Mouse (Mus musculus) embryonic facial prominence, embryonic 11.5 days (tissue): ENCODE measurements around the gene Mob2. TPM values are rescaled to one million over a fixed set of nuclear protein-coding genes. Genes with fewer than 3 reads are reported as not detected.
A peak's percentile ranks its signal among the peaks of the same experiment; 100 is the strongest.

ENCODE experiments used
- ATAC-seq: fragments of 200-750 bp; cut with Nextera tagmentation; replicated peaks from 2 replicates; pipeline ENCODE4 v1.8.0; 2017; ENCODE audit warnings: low read depth; ENCODE audit not compliant: insufficient number of reproducible peaks, low FRiP score, low TSS enrichment
- DNase-seq: peaks from one replicate; pipeline ENCODE4 v3.0.0-alpha.2; 2015; ENCODE audit warnings: low spot score
- H3K27ac ChIP-seq: fragments of 300-500 bp; sonication (generic); replicated peaks from 2 replicates; pipeline ENCODE4 v1.5.1; 2014; ENCODE audit warnings: mild to moderate bottlenecking, low read depth, low read length, control low read depth
- H3K27me3 ChIP-seq: fragments of 300-500 bp; sonication (generic); 2 replicates; pipeline ENCODE4 v1.6.1; 2014; ENCODE audit warnings: mild to moderate bottlenecking, low read length, moderate library complexity, mixed read lengths; ENCODE audit not compliant: control insufficient read depth, insufficient read depth
- H3K36me3 ChIP-seq: fragments of 300-500 bp; sonication (generic); replicated peaks from 2 replicates; pipeline ENCODE4 v1.6.1; 2014; ENCODE audit warnings: low read depth, mild to moderate bottlenecking, low read length, moderate library complexity, mixed read lengths; ENCODE audit not compliant: control insufficient read depth, insufficient read depth
- H3K4me1 ChIP-seq: fragments of 300-500 bp; sonication (generic); 2 replicates; pipeline ENCODE4 v1.6.1; 2014; ENCODE audit warnings: low read length, mixed read lengths; ENCODE audit not compliant: control insufficient read depth, insufficient read depth
- H3K4me2 ChIP-seq: fragments of 300-500 bp; sonication (generic); 2 replicates; pipeline ENCODE4 v1.6.1; 2014; ENCODE audit warnings: low read depth, mild to moderate bottlenecking, control low read depth, low read length, moderate library complexity
- H3K4me3 ChIP-seq: fragments of 300-500 bp; sonication (generic); 2 replicates; pipeline ENCODE4 v1.5.1; 2014; ENCODE audit warnings: low read depth, low read length, control low read depth
- H3K9ac ChIP-seq: fragments of 300-500 bp; sonication (generic); replicated peaks from 2 replicates; pipeline ENCODE4 v1.6.1; 2014; ENCODE audit warnings: mild to moderate bottlenecking, control low read depth, low read length
- H3K9me3 ChIP-seq: fragments of 300-500 bp; sonication (generic); replicated peaks from 2 replicates; pipeline ENCODE4 v1.6.1; 2016; ENCODE audit warnings: mild to moderate bottlenecking, low read length, inconsistent platforms, mixed read lengths; ENCODE audit not compliant: control insufficient read depth
- WGBS: fragments of 180-500 bp; shearing (Covaris S2); extraction: QIAGEN DNeasy Blood & Tissue Kit; methylation state at CpG from one replicate; pipeline ENCODE4 v1.1.7; 2014; 5-methylcytosine and 5-hydroxymethylcytosine counted together
- polyA plus RNA-seq: library from polyadenylated mRNA; unstranded; fragments of >200 nt; fragmentation: Nextera tagmentation; extraction: Ambion mirVana; gene quantifications from 2 replicates; pipeline ENCODE4 v1.2.1, GENCODE M21; 2014

Mob2 gene
- polyA plus RNA-seq, 1 experiment from 2014 or later = 60.2 TPM

GRCm38 (mm10) chr7:142057121-142057520 lies 3.7 kb downstream of the Mob2 start:
- H3K36me3 ChIP-seq = no peaks in the 10 kb centered on the region
- DNase-seq (no peak), ATAC-seq (no peak)
- no peak overlapping the region for H3K9ac ChIP-seq
- H3K27me3 ChIP-seq = no peaks in the 10 kb centered on the region
- WGBS = 100% methylated on average over 1 of the region's 1 CpGs
- no peak overlapping the region for H3K4me3 ChIP-seq
- H3K27ac ChIP-seq = no peak overlapping the region
- H3K4me1 ChIP-seq = no peaks in the 10 kb centered on the region; the same call in 1 of the 2 replicates
- no peak overlapping the region for H3K4me2 ChIP-seq
- H3K9me3 ChIP-seq = no peaks in the 10 kb centered on the region

GRCm38 (mm10) chr7:142056601-142057061 lies 4.2 kb downstream of the Mob2 start:
- no peak overlapping the region for H3K9ac ChIP-seq
- no peak for ATAC-seq
- no peak overlapping the region for H3K4me3 ChIP-seq
- no peak for DNase-seq
- no peaks in the 10 kb centered on the region; the same call in 1 of the 2 replicates for H3K4me1 ChIP-seq
- no peaks in the 10 kb centered on the region for H3K9me3 ChIP-seq
- H3K4me2 ChIP-seq = no peak overlapping the region
- no peaks in the 10 kb centered on the region for H3K27me3 ChIP-seq
- H3K27ac ChIP-seq = no peak overlapping the region
- H3K36me3 ChIP-seq = no peaks in the 10 kb centered on the region
- 80% methylated on average over 1 of the region's 1 CpGs for WGBS

GRCm38 (mm10) chr7:142055431-142055830 lies 5.4 kb downstream of the Mob2 start:
- DNase-seq (no peak), ATAC-seq (no peak)
- H3K4me1 ChIP-seq = no peaks in the 10 kb centered on the region; the same call in 1 of the 2 replicates
- H3K27me3 ChIP-seq = no peaks in the 10 kb centered on the region
- no peak overlapping the region for H3K4me2 ChIP-seq
- WGBS = 71% methylated on average over 3 of the region's 3 CpGs
- no peak overlapping the region for H3K9ac ChIP-seq
- no peak overlapping the region for H3K27ac ChIP-seq
- no peak overlapping the region for H3K4me3 ChIP-seq
- H3K36me3 ChIP-seq = no peaks in the 10 kb centered on the region
- no peaks in the 10 kb centered on the region for H3K9me3 ChIP-seq

- Histone ChIP-seq H3K27ac (no peak overlapping the region), H3K9me3 (no peaks in the 10 kb centered on the region), H3K27me3 (no peaks in the 10 kb centered on the region), H3K36me3 (no peaks in the 10 kb centered on the region; the same call in 1 of the 2 replicates), H3K4me3 (no peak overlapping the region), H3K4me1 (no peaks in the 10 kb centered on the region), H3K4me2 (no peak overlapping the region), H3K9ac (no peak overlapping the region)
- ATAC-seq (no peak), DNase-seq (no peak)
Observed at GRCm38 (mm10) chr7:142050536-142050935, 10.3 kb downstream of the Mob2 start.

GRCm38 (mm10) chr7:142045932-142046331 lies 14.9 kb downstream of the Mob2 start:
- no peaks in the 10 kb centered on the region for H3K9me3 ChIP-seq
- no peaks in the 10 kb centered on the region; the same call in 1 of the 2 replicates for H3K36me3 ChIP-seq
- no peak overlapping the region for H3K27ac ChIP-seq
- H3K4me1 ChIP-seq = no peaks in the 10 kb centered on the region
- WGBS = 92% methylated on average over 1 of the region's 1 CpGs
- no peak overlapping the region for H3K4me2 ChIP-seq
- ATAC-seq = no peak
- no peak for DNase-seq
- no peak overlapping the region for H3K4me3 ChIP-seq
- H3K9ac ChIP-seq = no peak overlapping the region
- no peaks in the 10 kb centered on the region for H3K27me3 ChIP-seq

GRCm38 (mm10) chr7:142045344-142045743 lies 15.5 kb downstream of the Mob2 start:
- Histone ChIP-seq H3K9ac (no peak overlapping the region), H3K36me3 (no peaks in the 10 kb centered on the region; the same call in 1 of the 2 replicates), H3K27ac (no peak overlapping the region), H3K27me3 (no peaks in the 10 kb centered on the region), H3K4me3 (no peak overlapping the region), H3K4me2 (no peak overlapping the region), H3K9me3 (no peaks in the 10 kb centered on the region), H3K4me1 (no peaks in the 10 kb centered on the region)
- no peak for ATAC-seq
- no peak for DNase-seq
- 61% methylated on average over 2 of the region's 2 CpGs for WGBS

- no peak for DNase-seq
- H3K27me3 ChIP-seq = no peaks in the 10 kb centered on the region
- no peaks in the 10 kb centered on the region for H3K36me3 ChIP-seq
- 92% methylated on average over 3 of the region's 3 CpGs for WGBS
- ATAC-seq = no peak
- no peaks in the 10 kb centered on the region for H3K9me3 ChIP-seq
- no peak overlapping the region for H3K9ac ChIP-seq
- H3K4me3 ChIP-seq = no peak overlapping the region
- H3K4me1 ChIP-seq = no peaks in the 10 kb centered on the region
- no peak overlapping the region for H3K4me2 ChIP-seq
- no peak overlapping the region for H3K27ac ChIP-seq
Observed at GRCm38 (mm10) chr7:142040756-142041155, 20.1 kb downstream of the Mob2 start.

GRCm38 (mm10) chr7:142037553-142038170 lies 23.2 kb downstream of the Mob2 start:
- no peaks in the 10 kb centered on the region for H3K4me1 ChIP-seq
- no peaks in the 10 kb centered on the region for H3K27me3 ChIP-seq
- no peak overlapping the region for H3K27ac ChIP-seq
- no peak overlapping the region for H3K4me2 ChIP-seq
- H3K4me3 ChIP-seq = no peak overlapping the region
- H3K9ac ChIP-seq = no peak overlapping the region
- peak; percentile 67; the same call in 1 of the 2 replicates for ATAC-seq
- no peaks in the 10 kb centered on the region for H3K9me3 ChIP-seq
- 69% methylated on average over 4 of the region's 4 CpGs for WGBS
- H3K36me3 ChIP-seq = no peaks in the 10 kb centered on the region
- DNase-seq = peak; percentile 71
